Mouse (Mus musculus) retina, postnatal 1 day (tissue): ENCODE results near the gene Samd11.
A peak's percentile ranks its signal among the peaks of the same experiment; 100 is the strongest.

Experiments
- DNase-seq: peaks from one replicate; pipeline ENCODE4 v3.0.0-alpha.2; 2012

Samd11 gene

GRCm38 (mm10) chr4:156213134-156213533 is 42.3 kb downstream of the Samd11 start:
- no peak for DNase-seq

DNA sequence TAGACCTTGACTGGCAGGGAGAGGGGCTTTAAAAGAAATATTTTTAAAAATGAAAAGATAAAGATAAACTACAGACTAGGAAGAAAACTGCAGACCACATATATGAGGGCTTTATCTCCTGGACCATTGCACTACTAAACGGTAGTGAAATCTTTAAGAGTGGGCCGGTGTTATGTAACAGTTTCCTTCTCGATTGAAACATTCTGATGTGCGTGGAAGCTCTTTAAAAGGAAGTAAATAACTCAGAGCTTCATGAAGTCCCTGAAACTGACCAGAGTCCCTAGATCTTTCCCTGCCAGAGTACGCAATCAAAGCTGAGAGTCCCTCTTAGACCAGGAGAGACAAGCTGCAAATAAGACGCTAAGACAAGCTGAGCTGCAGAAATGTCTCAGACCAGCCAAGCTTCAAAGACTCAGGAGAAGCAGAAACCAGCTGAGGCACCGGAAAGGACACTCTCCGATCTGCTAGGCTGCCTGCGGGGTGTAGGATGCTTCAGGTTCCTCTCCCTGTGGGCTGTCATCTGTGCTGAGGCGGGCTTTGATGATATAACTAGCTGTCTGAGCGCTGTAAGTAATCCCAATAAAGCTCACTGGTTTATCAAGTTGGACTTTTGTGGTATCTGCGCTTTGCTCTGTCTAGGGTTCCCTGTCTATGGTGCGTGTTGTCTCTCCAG is 45.4 kb downstream of the Samd11 start:
- no peak for DNase-seq

DNA sequence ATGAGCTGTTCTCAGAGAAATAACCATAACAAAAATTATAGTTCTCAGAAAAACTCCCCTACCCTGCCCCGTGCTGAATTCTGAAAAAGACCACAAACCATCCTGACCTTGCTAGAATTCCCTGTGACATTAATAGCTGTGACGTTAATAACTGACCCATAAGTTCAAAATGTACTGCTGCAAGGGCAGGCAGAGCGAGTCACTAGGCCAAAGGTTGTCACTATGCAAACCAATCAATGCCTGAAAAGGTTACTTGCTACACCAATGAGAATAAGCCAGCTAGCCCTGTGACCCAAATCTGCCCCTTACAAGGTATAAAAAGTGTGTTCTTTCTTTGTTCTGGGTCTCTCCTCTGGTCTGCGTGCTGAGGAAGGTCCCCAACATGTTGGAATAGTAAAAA is 46.6 kb downstream of the Samd11 start:
- DNase-seq, result no peak

DNA sequence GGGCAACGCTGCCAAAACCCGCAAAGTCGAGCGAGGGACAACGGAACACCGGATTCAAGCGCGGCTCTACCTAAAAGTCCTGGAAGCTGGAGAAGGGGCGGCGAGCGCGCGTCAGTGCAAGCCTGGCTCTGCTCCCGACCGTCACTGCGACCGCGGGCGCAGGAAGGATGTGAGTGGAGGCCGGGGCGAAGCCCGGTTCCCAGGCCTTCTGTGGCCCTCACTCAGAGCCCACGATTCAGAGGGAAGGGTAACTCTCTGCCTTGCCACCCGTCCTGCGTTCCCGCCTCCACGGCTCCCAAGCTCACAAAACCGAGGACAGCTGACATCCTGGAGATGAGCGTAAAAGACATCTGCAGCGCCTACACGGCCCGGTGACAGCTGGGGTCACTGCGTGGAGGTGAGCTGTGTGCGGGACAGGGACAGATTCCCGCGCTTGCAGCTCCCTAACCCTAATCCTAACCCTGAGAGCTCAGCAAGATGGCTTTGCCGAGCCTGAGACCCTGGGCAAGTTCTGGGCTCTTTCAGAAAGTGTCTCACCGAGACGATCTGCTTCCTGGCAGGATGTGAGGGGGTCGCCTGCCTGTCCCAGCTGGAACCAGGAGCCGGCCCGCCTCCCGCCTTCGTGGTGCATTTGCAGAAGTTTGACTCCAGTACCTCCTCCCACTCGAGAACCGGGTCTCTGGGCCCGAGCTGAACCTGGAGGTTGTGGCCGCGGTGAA is 51.9 kb downstream of the Samd11 start:
- DNase-seq, result peak; percentile 64

DNA sequence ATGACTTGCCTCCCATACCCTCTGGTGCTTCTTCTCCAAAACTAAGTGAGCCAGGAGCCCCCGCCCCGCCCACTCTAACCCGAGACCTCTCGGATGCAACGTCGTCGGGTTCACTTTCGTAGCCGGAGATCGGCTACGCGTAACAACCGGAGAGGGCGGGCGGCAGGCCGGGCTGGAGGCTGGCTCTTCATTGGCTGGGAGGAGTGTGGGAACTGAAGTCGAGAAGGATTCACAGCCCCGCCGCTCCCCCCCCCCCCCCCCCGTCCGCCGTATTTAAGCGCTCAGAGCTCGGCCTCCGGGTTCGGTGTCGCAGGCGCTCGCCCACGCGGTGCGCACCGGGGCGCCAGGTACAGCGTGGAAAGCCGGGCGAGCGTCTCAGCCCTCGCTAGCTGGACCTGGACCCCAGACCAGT is 52.5 kb downstream of the Samd11 start, which contains the start of gene AW011738:
Gene AW011738, plus strand, starts transcription at position 304 of the 412 bp plus-strand sequence.
- DNase-seq, result peak; percentile 86

DNA sequence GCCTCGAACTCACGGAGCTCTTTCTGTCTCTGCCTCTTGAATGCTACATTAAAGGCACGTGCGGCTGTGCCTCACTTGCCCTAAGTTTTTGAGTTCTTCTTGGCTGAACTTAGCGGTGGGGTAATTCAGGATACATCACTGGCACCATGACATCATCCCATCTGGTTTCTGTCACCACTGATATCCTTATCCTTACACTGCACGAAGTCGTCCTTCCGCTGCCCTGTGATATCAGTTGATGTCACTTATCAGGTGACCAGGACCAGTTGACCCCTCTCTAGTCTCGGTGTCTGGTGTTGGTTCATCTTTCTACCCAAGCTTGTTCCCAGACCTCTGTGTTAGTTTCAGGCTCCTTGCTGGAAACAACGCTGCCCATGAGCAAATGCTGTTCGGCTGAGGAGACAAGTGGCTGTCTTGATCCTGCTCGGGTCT is 53.0 kb downstream of the Samd11 start:
- no peak for DNase-seq

DNA sequence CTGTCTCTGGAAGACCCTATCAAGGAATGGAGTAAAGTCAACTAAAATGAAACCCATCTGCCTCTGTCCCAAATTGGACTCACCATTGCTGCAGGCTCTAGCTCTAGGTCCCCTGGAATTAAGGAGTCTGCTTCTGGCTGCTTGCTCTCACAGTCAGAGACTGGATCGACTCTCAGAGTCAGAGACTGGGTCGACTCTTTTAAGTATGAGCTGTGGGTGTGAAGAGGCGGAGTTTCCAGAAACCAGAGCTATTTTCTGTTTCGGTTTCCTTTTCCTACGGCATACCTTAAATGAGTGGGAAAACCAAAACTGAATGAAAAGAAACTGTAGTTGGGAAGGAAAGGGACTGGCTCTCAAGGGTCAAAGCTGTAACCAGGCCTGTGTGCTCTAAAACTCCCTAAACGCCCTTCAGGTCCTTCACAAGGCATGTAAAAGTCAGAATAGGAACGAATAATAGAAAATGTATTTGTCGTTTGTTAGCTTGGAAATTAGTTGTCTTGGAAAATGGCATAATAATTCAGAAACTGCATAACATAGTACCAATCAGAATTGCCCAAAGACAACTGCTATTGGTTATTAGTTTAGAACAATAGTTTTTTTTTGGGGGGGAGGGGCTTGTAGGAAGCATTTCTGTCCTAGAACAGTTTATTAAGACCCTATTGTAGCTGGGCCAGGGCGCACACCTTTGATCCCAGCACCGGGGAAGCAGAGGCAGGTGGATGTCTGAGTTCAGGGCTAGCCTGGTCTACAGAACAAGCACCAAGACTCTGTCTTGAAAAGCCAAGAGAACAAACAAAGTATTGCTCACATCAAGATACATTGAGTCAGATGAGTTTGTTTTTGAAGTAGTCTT is 54.6 kb downstream of the Samd11 start, which contains the start of gene Isg15:
Gene Isg15, minus strand, starts transcription at position 196 of the 853 bp plus-strand sequence.
- DNase-seq, result no peak

- peak; percentile 95 for DNase-seq
Measured at GRCm38 (mm10) chr4:156197829-156198205, 57.6 kb downstream of the Samd11 start.

- peak; percentile 79 for DNase-seq
Measured at GRCm38 (mm10) chr4:156197131-156197828, 58.2 kb downstream of the Samd11 start, which contains the start of gene Agrn. Agrn (minus strand) TSS chr4:156197488.
